Mouse (Mus musculus) activated CD4-positive, CD25-positive, alpha-beta regulatory T cell, adult 4 months (primary cell): ENCODE data around the gene 1700015G11Rik. TPM values are rescaled to one million over a fixed set of nuclear protein-coding genes. Genes with fewer than 3 reads are reported as not detected.

Experiments
- ATAC-seq: one replicate; pipeline ENCODE4 v1.8.0; 2017
- polyA plus RNA-seq, 2 experiments: library from polyadenylated mRNA; unstranded; fragments of 100-300 nt; shearing (Covaris generic); gene quantifications; one replicate each; pipeline ENCODE4 v1.2.1; 2017

Gene 1700015G11Rik
- polyA plus RNA-seq, 2 experiments from 2014 or later = not detected

GRCm38 (mm10) chr7:51967581-51967980 lies 47.9 kb downstream of the 1700015G11Rik start:
- ATAC-seq = no peak

- ATAC-seq = no peak
Observed at GRCm38 (mm10) chr7:51964681-51965080, 50.8 kb downstream of the 1700015G11Rik start.

GRCm38 (mm10) chr7:51962219-51962952 lies 53.1 kb downstream of the 1700015G11Rik start:
- ATAC-seq = no peak

Other genes with a start within 250 kb of the 1700015G11Rik start
- 1 to 10 TPM; 2.5 to 3.5 TPM for gene Gas2, start 153.7 kb downstream of the 1700015G11Rik start, polyA plus RNA-seq
- gene Fancf, start 153.5 kb downstream of the 1700015G11Rik start, polyA plus RNA-seq = 1 to 10 TPM in 1 of 2 experiments, under 1 TPM in 1; 0.75 to 1.1 TPM
- under 1 TPM; 0.57 to 0.63 TPM for gene Svip, start 9.7 kb downstream of the 1700015G11Rik start, polyA plus RNA-seq